ENCODE assay signal across 14 mouse cellular contexts in genomic region chr11:33756624-33757023, GRCm38 (mm10).
DNase-seq lines count a peak whose midpoint lies in the region; ATAC-seq and TF ChIP-seq lines count a peak whose summit lies in the region.
"Had no signal": no experiment of that assay in that cellular context is flagged by ENCODE, and none has a peak within 500 bp of the region (broad histone marks: within the 10 kb centered on the region; RNA-seq: fewer than 3 reads in every experiment).

No protein-coding gene starts in this region.

- ATAC-seq in hindbrain, embryonic 11.5 days (ENCODE audit: low FRiP score): peak; percentile 17; the same call in 1 of the 2 replicates
- peak; percentile 28 for ATAC-seq in hindbrain, embryonic 15.5 days (ENCODE audit: low FRiP score, low read depth)
- ATAC-seq in midbrain, embryonic 16.5 days: peak; percentile 28; the same call in 1 of the 2 replicates
- ATAC-seq: inflammation-experienced regulatory T-cells, adult 6 months had no signal

- TF ChIP-seq CTCF in brain, embryonic 14.5 days (IDR thresholded peaks at IDR 0.05; ENCODE audit: borderline replicate concordance, extremely low read depth, insufficient read depth, insufficient read length): no peak

- no peak for DNase-seq in hindbrain, embryonic 11.5 days (ENCODE audit: low spot score)
- DNase-seq in hindbrain, embryonic 10.5 days (ENCODE audit: low spot score): no peak
- DNase-seq in brain, embryonic 14.5 days (ENCODE audit: low read depth): peak; percentile 89
- DNase-seq in gastrocnemius, postnatal 36 days: no peak
- no peak for DNase-seq in thymus, postnatal 10 days (ENCODE audit: low spot score in 2 of 2)
- DNase-seq in lung, postnatal 4 days: no peak
- DNase-seq: cerebellum, postnatal 25 days; thymus, adult 18-20 months had no signal

- WGBS in hindbrain, embryonic 11.5 days: 66% methylated on average over 15 of the region's 15 CpGs
- WGBS in hindbrain, embryonic 10.5 days: 79% methylated on average over 15 of the region's 15 CpGs
- WGBS in hindbrain, embryonic 15.5 days: 29% methylated on average over 15 of the region's 15 CpGs
- WGBS in midbrain, embryonic 16.5 days: 46% methylated on average over 15 of the region's 15 CpGs

- H3K4me1 ChIP-seq in hindbrain, embryonic 11.5 days (replicated peaks; ENCODE audit: control insufficient read depth, insufficient read depth, low read length): no peaks in the 10 kb centered on the region
- H3K4me1 ChIP-seq in hindbrain, embryonic 10.5 days (replicated peaks): peaks cover 35% of the 10 kb centered on the region
- H3K4me1 ChIP-seq in hindbrain, embryonic 15.5 days (replicated peaks): peaks cover 40% of the 10 kb centered on the region
- peaks cover 8% of the 10 kb centered on the region; the same call in 1 of the 2 replicates for H3K4me1 ChIP-seq in midbrain, embryonic 16.5 days (ENCODE audit: control insufficient read depth, insufficient read depth, low read length)
- H3K4me1 ChIP-seq: kidney, embryonic 15.5 days had no signal

- no peak overlapping the region for H3K4me2 ChIP-seq in hindbrain, embryonic 11.5 days (replicated peaks; ENCODE audit: low read depth, low read length)
- H3K4me2 ChIP-seq in hindbrain, embryonic 15.5 days: no peak overlapping the region
- no peak overlapping the region for H3K4me2 ChIP-seq in midbrain, embryonic 16.5 days (ENCODE audit: low read length)
- H3K4me2 ChIP-seq: embryonic facial prominence, embryonic 12.5 days; kidney, embryonic 15.5 days; limb, embryonic 12.5 days had no signal

- no peaks in the 10 kb centered on the region for H3K27me3 ChIP-seq in hindbrain, embryonic 11.5 days (ENCODE audit: control insufficient read depth, insufficient read depth, low read length)
- no peaks in the 10 kb centered on the region for H3K27me3 ChIP-seq in hindbrain, embryonic 10.5 days (ENCODE audit: insufficient read depth, poor library complexity, severe bottlenecking)
- H3K27me3 ChIP-seq in hindbrain, embryonic 15.5 days: no peaks in the 10 kb centered on the region
- no peaks in the 10 kb centered on the region for H3K27me3 ChIP-seq in midbrain, embryonic 16.5 days (ENCODE audit: control insufficient read depth, insufficient read depth, low read depth, low read length)
- H3K27me3 ChIP-seq: embryonic facial prominence, embryonic 12.5 days; kidney, embryonic 15.5 days had no signal

- no peak overlapping the region for H3K9ac ChIP-seq in hindbrain, embryonic 11.5 days (ENCODE audit: low read depth, low read length)
- no peak overlapping the region for H3K9ac ChIP-seq in hindbrain, embryonic 15.5 days
- H3K9ac ChIP-seq in midbrain, embryonic 16.5 days (ENCODE audit: low read depth, low read length): no peak overlapping the region
- H3K9ac ChIP-seq: embryonic facial prominence, embryonic 12.5 days; kidney, embryonic 15.5 days; limb, embryonic 12.5 days had no signal

- 0 out of 2 replicates have a peak overlapping the region, but pooled peaks have one; percentile 17 for H3K27ac ChIP-seq in hindbrain, embryonic 11.5 days (ENCODE audit: low read depth, low read length)
- H3K27ac ChIP-seq in hindbrain, embryonic 10.5 days: no peak overlapping the region
- no peak overlapping the region for H3K27ac ChIP-seq in hindbrain, embryonic 15.5 days (replicated peaks)
- no peak overlapping the region for H3K27ac ChIP-seq in midbrain, embryonic 16.5 days (ENCODE audit: low read length)
- H3K27ac ChIP-seq: embryonic facial prominence, embryonic 12.5 days; kidney, embryonic 15.5 days; limb, embryonic 12.5 days had no signal

- intact Hi-C loops in gastrocnemius, postnatal 36 days (cut with DNase I): no loop called here

- TF ChIP-seq POLR2A in brain, embryonic 14.5 days (IDR thresholded peaks at IDR 0.05; ENCODE audit: borderline replicate concordance, extremely low read depth, insufficient read depth, insufficient read length, poor library complexity, severe bottlenecking): no peak

- H3K4me3 ChIP-seq in hindbrain, embryonic 11.5 days (ENCODE audit: low read depth, low read length): no peak overlapping the region
- H3K4me3 ChIP-seq in hindbrain, embryonic 10.5 days: no peak overlapping the region
- H3K4me3 ChIP-seq in hindbrain, embryonic 15.5 days: no peak overlapping the region
- no peak overlapping the region for H3K4me3 ChIP-seq in midbrain, embryonic 16.5 days (ENCODE audit: low read depth, low read length)
- H3K4me3 ChIP-seq: embryonic facial prominence, embryonic 12.5 days; kidney, embryonic 15.5 days; limb, embryonic 12.5 days had no signal

- no peaks in the 10 kb centered on the region for H3K36me3 ChIP-seq in hindbrain, embryonic 11.5 days (ENCODE audit: control insufficient read depth, insufficient read depth, low read length)
- no peaks in the 10 kb centered on the region for H3K36me3 ChIP-seq in hindbrain, embryonic 10.5 days
- H3K36me3 ChIP-seq in hindbrain, embryonic 15.5 days: no peaks in the 10 kb centered on the region
- H3K36me3 ChIP-seq in midbrain, embryonic 16.5 days (ENCODE audit: control insufficient read depth, insufficient read depth, low read length): no peaks in the 10 kb centered on the region
- H3K36me3 ChIP-seq: embryonic facial prominence, embryonic 12.5 days; kidney, embryonic 15.5 days; limb, embryonic 12.5 days had no signal

- no peaks in the 10 kb centered on the region for H3K9me3 ChIP-seq in hindbrain, embryonic 11.5 days (ENCODE audit: control insufficient read depth, low read length)
- H3K9me3 ChIP-seq in hindbrain, embryonic 10.5 days: no peaks in the 10 kb centered on the region
- H3K9me3 ChIP-seq in hindbrain, embryonic 15.5 days: no peaks in the 10 kb centered on the region
- H3K9me3 ChIP-seq in midbrain, embryonic 16.5 days (replicated peaks; ENCODE audit: control insufficient read depth, low read length, poor library complexity, severe bottlenecking): no peaks in the 10 kb centered on the region
- H3K9me3 ChIP-seq: embryonic facial prominence, embryonic 12.5 days; kidney, embryonic 15.5 days; limb, embryonic 12.5 days had no signal
